Mouse (Mus musculus): Measurements from ENCODE around the gene Cwh43.
A peak's percentile ranks its signal among the peaks of the same experiment; 100 is the strongest.

The Cwh43 gene

DNA sequence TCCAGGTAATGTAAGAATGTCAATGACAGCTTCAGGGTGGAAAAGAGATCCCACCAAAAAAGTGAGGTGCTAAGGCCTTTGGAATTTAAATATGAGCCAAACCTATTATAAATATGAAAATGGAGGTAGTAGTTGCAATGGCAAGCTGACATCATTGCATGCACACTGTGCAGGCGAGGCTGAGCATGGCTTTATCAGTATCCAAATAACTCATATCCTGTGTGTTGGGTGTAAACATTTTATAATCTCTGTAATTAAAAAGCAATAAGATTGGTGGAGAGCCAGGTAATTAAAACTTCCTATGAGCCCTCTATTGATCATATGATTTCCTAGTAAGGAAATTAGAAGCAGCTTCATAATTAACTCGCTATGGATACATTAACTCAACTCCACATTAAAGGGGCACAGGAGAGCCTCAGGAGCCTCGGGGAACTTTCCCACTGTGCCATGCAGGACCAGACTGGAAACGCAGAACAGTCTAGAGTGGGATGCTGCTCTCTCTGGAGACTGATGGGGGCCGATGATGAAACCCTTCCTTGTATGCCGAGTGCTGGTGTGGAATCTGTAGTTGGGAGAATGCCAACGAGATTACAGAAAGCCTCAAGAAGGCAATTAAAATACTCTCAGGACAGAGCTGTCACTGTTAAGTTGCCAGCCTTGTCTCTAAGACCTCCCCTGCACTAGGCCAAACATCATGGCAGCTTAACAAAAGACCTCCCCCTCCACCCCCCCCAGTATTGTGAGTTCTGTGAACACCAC is 5.9 kb upstream of the Cwh43 start:
- no peak for DNase-seq (ENCODE audit: low read depth, low spot score)

DNA sequence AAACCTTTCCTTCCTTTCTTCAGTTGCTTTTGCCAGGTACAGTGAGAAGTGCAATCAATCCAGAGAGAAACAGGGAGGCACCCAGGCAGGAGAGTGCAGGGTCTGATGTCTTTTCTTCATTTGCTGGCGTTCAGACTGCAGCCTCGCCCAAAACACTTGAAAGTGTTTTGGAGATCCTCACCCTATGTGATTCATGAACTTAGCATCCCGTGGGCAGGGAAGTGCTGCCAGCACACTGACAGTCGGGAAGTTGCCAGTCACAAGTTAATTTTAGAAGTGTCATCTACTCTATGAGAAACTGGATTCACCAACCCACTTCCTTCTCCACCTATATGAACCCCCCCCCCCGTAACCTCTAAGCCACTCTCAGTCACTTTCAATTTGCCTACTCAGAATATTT is 4.5 kb upstream of the Cwh43 start:
- DNase-seq (ENCODE audit: low read depth, low spot score): no peak

DNA sequence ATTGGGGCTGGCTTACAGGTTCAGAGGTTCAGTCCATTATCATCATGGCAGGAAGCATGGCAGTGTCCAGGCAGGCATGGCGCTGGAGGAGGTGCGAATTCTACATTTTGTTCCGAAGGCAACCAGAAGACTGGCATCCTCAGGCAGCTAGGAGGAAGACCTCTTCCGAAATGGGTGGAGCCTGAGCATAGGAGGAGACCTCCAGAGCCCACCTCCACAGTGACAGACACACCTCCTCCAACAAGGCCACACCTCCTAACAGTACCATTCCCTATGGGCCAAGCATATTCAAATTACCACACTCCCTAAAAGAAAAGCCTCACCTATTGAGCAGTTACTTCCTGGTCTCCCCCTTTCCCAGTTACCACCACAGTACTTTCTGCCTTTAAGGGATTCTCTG is 3.0 kb upstream of the Cwh43 start:
- DNase-seq (ENCODE audit: low read depth, low spot score): no peak

DNA sequence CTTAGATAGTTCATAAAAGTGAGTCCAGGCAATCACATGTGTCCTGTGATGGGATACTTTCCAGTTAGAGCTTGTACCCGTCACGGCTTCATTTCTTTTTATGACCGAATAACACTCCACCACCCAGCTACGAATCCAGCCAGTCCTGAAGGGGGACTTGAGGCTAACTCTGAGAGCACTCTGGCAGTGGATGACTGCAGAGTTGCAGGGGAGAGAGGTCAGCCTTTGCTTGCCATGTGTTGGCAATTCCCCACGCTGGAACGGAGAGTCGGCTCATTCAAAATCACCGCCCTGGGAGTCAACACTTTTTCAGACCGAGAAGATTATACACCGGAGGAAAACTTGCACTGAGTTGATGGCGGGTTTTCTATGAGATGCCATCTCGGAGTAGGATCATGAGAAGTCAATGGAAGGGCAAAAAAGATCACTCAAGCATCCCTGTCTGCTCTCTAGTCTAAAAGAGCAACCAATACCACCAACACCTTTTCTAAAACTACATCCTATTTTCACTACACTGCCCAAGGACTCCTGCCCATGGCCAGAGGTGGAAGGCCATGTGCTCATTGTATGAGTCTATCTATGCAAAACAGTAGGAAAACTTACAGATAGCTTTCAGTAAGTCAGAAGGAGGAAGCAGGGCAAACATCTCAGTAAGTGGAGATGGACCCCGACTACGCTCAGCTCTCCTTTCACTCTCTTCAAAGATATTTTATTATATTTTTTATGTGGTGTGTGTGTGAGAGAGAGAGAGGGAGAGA is 2.4 kb upstream of the Cwh43 start:
- no peak for DNase-seq (ENCODE audit: low read depth, low spot score)

DNA sequence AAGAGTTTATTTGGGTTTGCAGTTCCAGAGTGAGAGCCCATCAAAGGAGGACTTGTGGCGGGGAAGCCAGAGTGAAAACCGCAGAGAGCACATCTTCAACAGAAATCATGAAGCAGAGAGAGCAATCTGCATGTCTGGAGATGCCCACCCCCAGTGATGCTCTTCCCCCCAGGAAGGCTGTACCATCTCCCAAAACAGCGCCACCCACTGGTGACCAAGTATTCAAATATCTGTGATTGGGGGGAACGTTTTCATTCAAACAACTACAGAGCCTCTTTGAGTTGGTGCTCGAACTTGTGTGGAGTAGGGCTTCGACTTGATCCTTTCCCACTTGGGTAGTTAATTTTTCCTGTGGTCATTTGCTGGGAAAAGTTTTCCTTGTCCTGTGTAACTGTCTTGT is 1.1 kb upstream of the Cwh43 start:
- DNase-seq (ENCODE audit: low read depth, low spot score): no peak

DNA sequence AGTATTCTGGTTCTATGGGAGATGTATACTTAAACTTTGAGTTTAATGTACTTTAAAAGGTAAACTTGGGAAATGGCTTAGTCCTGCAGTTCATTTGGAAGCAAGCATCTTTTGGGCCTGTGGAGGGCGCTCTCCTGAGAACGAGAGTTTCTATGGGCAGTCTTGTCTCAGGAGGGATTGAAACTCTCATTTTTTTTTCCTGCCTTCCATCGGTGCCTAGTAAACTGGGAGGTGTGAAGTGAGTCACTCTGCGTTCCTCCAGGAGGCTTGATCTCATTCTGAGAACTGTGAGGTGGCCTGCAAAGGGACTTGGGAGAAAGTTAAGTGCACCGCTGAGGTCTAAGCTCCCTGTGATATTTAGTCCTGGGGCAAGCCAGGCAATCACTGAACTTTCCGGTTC is 986 bp downstream of the Cwh43 start:
- no peak for DNase-seq (ENCODE audit: low read depth, low spot score)

DNA sequence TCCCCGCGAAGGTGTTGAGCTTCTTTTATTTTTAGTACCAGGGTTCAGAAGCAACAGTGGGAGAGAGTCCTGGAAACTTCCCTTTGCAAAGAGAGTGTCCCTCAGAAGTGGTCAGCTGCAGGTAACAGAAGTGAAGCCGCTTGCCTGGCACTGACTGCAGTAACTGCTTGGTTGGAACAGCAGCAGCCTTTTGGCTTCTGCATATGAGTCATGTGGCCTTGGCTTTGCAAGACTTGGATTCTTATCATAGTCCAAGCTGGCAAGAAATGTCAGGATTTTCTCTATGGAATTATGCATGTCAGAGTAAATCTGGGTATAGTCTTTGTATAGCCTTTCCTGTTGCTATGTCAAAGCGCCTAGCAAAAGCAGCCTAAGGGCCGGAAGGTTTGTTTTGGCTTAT is 4.1 kb downstream of the Cwh43 start:
- no peak for DNase-seq (ENCODE audit: low read depth, low spot score)

DNA sequence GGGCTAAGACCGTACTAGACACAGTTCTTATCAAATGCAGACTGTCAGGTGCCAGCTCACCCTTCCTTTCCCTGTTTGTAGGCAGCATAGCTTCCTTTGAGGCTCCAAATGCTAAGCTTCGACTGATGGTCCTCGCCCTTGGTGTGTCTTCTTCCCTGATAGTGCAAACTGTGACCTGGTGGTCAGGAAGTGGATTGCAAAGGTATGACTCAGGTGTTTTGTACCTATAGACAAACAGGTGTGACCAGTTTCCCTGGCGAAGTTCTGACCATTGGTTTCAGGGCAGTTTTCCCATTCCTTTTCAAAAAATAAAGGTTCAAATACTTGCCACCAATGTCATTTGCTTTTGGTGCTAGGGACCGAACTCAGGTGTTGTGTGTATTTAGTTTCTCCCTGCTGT is 5.9 kb downstream of the Cwh43 start:
- DNase-seq (ENCODE audit: low read depth, low spot score): no peak

DNA sequence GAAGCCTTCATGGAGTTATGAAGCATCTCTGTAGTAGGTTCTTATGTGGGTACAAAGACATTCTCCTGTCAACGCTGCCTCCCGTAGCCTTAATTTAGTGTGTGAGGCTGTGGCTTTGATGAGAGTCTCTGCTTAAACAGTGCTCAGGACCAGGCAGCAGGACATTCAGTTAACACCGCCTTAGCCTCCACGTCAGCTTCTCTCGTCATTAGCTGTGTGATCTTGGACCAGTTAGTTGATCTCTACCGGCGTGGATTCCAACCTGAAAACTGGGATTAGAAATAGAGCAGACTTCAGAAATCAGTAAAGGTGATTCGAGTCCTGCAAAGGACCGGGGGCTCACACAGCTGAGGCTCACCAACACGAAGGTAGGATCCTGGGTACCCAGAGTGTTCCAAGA is 8.3 kb downstream of the Cwh43 start:
- no peak for DNase-seq (ENCODE audit: low read depth, low spot score)

DNA sequence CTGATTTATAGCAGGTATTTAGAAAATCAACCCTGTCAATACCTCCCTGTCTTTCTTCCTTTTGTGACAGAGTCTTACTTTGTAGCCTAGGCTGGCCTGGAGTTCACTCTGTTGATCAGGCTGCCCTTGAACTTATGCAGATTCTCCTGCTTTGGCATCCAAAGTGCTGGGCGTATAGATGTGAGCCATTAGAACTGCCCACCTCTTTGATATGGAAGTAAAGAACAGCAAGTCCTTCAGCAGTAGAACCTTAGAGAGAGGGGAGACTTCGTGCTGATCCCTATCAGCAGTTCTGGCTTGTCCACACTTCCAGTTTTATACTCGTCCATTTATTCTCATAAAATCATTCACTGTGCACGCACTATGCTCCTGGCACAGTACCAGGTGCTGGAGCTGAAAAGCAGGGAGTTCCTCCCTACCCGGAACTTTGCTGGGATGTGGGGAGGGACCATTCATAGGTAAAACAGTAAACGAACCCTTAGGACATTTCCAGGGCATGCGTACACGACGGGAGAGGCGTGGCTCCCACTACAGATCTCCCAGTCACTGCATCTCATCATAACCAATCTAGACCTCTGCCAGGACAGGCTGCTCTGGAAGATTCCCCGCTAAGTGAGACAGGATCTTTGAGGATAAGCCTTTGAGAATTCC is 13.3 kb downstream of the Cwh43 start:
- DNase-seq (ENCODE audit: low read depth, low spot score): no peak

DNA sequence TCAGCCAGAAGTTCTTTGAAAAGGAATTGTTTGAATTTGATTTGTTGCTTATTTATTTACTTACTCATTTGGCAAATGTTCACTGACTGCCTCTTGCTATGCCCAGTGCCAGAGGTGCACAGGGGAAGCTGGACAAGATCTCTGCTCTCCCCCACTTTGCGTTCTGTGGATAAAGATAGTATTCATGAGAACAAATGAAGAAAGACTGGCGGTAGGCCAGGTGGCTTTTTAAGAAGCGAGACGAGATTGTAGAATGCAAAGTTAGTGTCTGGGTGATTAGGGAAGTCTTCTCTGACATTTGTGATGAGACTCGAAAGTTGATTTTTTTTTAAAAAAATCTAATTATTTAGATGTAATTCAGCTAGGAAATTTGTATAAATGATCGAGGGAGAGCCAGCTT is 20.9 kb downstream of the Cwh43 start:
- no peak for DNase-seq (ENCODE audit: low read depth, low spot score)

DNA sequence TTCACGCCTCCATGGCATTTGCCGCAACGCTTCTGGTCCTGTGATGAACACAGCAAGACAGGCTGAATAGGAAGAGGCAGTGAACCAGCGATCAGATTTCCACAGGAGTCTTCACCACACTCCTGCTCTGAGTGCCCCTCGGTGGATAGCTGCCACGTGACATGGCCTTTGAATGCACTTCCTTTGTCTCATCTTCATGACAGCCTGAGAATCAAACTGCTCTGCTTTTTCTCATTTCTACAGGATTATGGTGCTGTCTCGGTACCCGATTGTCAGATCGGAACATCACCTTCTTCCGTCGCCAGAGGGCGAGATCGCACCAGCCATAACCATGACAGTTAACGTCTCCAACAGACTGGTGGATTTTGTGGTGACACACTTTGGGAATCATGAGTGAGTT is 25.7 kb downstream of the Cwh43 start:
- DNase-seq (ENCODE audit: low read depth, low spot score): peak; percentile 69

DNA sequence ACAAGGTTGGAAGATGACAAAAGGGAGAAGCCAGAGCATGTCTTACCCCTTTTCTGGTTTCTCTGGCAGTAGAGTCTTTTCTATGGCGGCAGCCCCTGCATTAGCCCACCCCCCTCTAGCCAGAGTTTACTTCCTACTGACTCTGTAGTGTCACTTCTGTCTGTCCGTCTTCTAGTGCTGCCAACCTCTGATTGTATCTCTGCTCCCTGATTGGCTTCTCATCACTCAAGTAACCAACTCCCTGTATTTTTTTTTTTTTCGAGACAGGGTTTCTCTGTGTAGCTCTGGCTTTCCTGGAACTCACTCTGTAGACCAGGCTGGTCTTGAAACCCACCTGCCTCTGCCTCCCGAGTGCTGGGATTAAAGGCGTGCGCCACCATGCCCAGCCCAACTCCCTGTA is 26.9 kb downstream of the Cwh43 start:
- no peak for DNase-seq (ENCODE audit: low read depth, low spot score)

DNA sequence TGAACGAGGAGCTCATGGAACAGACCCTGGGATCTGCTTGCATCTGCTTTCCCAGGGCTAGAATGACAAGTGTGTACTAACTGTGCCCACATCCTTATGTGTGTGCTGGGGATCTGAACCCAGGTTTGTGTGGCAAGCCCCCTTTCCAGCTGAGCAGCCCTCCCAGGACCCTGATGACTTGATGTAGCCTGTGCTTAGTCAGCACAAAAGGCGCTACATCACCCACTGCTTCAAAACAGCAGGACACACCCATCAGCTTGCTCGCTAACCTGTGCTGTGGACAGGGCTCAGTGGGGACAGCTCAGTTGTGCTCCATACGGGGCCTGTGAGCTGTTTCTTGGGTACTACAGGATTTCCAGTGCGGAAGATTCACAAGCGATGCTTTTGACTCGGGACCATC is 28.9 kb downstream of the Cwh43 start:
- DNase-seq (ENCODE audit: low read depth, low spot score): no peak

DNA sequence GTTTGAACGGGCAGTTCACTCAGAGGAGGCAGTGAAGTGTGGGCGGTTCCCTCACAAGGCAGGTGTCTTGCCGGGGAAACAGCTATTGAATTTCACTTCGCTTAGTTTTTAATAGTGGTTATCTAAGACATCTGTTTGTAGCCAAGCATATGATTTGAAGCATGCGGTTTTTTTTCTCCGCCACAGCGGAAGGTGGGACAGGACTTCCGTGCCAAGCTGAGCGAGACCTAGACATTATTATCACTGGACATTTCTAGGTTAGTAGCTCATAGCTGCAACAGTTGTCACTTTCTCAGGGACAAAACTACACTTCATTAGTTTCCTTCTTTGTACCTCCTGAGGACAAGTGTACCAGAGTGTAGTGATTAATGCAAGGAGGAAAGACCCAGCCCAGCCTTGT is 36.3 kb downstream of the Cwh43 start:
- DNase-seq (ENCODE audit: low read depth, low spot score): no peak

DNA sequence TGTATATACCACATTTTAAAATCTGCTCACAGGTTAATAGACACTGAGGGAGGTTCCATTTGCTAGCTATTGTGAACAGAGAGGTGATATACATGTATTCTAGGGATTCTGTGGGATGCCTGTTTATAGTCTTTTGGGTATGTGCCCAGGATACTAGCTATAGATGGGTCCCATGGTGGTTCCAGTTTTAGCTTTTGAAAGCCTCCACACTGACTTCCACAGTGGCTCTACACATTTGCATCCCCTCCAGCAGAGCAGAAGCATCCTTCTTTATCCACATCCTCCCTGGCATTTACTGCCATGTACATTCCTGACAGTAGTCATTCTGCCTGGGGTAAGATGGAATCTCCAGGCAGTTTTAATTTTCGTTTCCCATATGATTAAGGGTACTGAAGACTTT is 44.4 kb downstream of the Cwh43 start:
- no peak for DNase-seq (ENCODE audit: low read depth, low spot score)

DNA sequence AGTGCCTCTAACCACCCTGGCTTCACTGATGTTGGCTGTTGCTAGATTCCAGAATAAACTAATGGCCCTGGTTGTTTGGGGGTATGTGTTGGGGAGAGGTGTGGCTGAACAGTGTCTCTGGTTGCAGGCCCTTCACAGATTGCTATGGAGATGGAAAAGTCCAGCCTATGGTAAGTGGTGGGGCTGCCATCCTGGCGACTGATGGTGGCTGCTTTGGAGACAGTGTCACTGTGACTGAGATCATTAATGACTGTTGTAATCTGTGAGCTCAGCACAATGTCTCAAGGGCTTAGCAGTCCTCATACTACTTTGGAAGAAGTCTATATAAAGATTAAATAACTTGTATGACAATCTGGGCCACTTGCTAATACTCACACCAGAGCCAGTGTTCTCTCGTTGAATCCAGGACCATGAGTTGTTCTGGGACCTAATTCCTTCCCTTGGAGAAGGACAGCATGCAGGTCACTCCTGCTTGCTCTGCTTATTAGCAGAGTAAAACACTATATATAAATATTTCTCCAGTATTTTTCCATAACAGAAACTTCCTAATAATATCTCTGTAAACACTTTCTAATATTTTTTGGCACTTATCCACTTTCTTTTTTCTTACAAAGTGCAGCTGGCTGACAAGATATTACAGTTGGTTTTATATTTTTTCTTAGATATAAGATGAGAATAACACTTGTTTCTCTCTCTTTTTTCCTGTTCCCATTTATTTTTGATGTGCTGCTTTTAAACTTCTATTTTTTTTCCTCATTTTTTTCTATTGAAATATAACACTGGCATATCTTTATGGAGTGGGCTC is 48.8 kb downstream of the Cwh43 start:
- no peak for DNase-seq (ENCODE audit: low read depth, low spot score)

DNA sequence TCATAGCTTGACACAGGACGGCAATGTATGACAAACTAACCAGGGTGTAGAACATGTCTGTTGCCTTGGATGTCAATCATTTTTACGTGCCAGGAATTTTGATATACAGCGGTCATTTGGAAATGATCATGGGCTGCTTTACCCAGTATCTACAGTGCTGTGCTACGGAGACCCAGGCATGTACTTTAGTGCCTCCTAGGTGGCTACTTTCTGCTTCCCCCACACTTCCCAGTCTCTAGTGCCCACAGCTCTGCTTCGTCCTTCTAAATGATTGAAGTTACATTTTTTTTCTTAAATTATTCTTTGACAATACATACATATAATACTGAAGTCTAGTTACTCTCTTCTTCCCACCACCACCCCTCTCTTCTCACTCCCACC is 49.4 kb downstream of the Cwh43 start:
- DNase-seq (ENCODE audit: low read depth, low spot score): no peak

DNA sequence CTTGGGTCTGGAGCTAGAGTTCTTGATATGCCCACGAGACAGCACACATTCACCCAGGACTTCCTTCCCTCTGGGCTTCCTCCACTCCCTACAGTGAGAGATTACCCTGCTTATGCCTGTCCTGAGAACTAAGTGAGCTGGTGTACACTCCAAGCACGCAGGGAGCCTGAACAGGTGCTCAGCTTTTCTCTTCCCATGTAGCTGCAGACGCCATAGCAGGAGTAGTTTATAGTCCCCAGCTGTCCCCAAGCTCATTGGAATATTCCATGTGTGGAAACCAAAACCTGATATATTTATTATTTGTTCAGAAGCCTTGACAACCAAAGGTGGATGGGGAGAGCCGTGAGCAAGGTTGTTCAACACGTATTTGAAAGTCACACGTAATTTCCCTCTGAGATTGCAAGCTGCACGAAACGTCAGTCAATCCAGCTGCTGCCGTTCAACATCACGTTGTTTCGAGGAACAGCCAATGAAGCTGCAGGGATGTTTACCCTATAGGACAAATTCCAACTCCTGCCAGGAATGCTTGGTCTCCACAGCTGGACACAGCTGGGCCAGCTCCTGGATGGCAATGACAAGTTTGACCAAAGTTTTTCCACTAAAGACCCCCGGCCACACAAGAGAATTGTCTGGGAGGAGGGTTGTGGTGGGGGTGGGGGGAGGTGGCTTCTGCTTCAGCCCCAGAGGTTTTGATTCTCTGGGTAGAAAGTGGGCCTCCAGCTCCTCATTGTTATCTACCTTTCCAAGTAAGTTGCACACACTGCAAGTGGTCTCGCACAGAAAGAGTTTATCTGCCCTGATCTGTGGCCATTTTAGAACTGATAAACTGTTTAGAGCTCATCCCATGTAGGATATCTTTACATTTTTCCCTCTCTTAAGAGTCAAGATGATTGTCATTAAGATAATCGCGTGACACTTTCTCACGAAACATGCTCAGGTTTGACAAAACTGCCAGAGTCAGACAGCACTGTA is 62.9 kb downstream of the Cwh43 start:
- DNase-seq (ENCODE audit: low read depth, low spot score): no peak

DNA sequence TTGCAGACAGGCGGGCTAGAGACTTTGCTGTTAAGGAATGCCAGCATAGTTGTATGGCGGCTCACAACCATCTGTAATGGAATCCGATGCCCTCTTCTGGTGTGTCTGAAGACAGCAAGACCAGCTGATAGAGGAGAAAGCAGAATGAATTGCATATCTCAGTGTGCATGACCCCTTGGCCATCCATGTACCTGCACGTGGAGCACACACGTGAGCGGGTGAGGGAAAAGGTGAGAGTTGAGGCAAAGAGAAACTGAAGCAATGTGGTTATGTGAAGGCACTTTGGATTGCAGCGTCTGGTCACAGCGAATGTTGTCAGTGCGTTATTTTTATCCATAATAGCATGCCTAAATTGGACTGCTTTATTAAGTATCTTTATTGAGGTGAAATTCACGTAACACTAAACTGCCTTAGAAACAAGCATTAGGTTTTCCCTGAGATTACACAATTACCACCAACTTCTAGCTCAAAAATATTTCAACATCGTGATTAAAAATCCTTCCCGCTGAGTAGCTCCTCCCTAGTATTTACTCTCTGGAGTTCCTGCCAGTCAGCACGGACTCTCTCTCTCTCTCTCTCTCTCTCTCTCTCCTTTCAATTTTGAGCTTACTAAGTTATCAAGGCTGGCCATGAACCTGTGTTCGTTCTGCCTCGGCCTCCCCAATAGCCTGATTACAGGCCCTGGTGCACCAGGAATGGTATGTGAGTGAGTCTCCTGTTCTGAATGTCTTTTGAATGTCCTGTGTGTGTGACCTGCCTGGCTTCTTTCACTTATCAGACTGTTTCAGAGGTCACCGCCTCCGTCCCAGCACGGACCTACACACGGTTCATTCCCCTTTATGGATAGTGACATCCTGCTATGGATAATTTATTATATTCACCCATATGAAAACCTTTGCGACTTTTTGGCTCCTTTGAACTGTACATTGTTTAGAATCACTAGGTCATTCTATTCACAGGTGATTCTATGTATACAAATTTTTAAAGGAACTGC is 68.8 kb downstream of the Cwh43 start:
- DNase-seq (ENCODE audit: low read depth, low spot score): no peak

Data from mesoderm, embryonic 11.5 days (tissue).